Mouse (Mus musculus) heart, postnatal 0 days (tissue): ENCODE measurements around the gene Sprr1b. TPM values are rescaled to one million over a fixed set of nuclear protein-coding genes. Genes with fewer than 3 reads are reported as not detected.
"Not testable (repeated sequence)": the region's sequence is repeated elsewhere in the genome, so short reads cannot be mapped to it uniquely, and the experiment has no call there.

Source experiments
- ATAC-seq: fragments of 200-750 bp; cut with Nextera tagmentation; 2 replicates; pipeline ENCODE4 v1.8.0; 2017; ENCODE audit warnings: low read depth, moderate number of reproducible peaks, moderate library complexity; ENCODE audit not compliant: insufficient read depth
- DNase-seq: peaks from one replicate; pipeline ENCODE4 v3.0.0-alpha.2; 2016; ENCODE audit warnings: low spot score
- H3K27ac ChIP-seq: fragments of 300-500 bp; sonication (generic); 2 replicates; pipeline ENCODE4 v1.5.1; 2014; ENCODE audit warnings: low read depth, mild to moderate bottlenecking
- H3K27me3 ChIP-seq: fragments of 300-500 bp; sonication (generic); 2 replicates; pipeline ENCODE4 v1.6.1; 2014; ENCODE audit warnings: low read length, mixed read lengths; ENCODE audit not compliant: control insufficient read depth, insufficient read depth
- H3K36me3 ChIP-seq: fragments of 300-500 bp; sonication (generic); replicated peaks from 2 replicates; pipeline ENCODE4 v1.6.1; 2014; ENCODE audit warnings: low read length, mixed read lengths; ENCODE audit not compliant: control insufficient read depth, insufficient read depth
- H3K4me1 ChIP-seq: fragments of 300-500 bp; sonication (generic); 2 replicates; pipeline ENCODE4 v1.6.1; 2014; ENCODE audit warnings: antibody characterized with exemption; ENCODE audit not compliant: control insufficient read depth, insufficient read depth
- H3K4me2 ChIP-seq: fragments of 300-500 bp; sonication (generic); 2 replicates; pipeline ENCODE4 v1.6.1; 2014; ENCODE audit warnings: low read depth, mild to moderate bottlenecking, low read length, moderate library complexity
- H3K4me3 ChIP-seq: fragments of 300-500 bp; sonication (generic); 2 replicates; pipeline ENCODE4 v1.5.1; 2014; ENCODE audit warnings: low read depth, low read length
- H3K9ac ChIP-seq: fragments of 300-500 bp; sonication (generic); replicated peaks from 2 replicates; pipeline ENCODE4 v1.6.1; 2014; ENCODE audit warnings: low read depth, low read length, mixed read lengths
- H3K9me3 ChIP-seq: fragments of 300-500 bp; sonication (generic); replicated peaks from 2 replicates; pipeline ENCODE4 v1.6.1; 2016; ENCODE audit warnings: low read length; ENCODE audit not compliant: control insufficient read depth
- CTCF ChIP-seq: IDR thresholded peaks from 2 replicates; pipeline ENCODE4 v1.5.1; 2016; ENCODE audit warnings: antibody characterized with exemption, control low read depth, low read depth
- EP300 ChIP-seq: IDR thresholded peaks from 2 replicates; pipeline ENCODE4 v1.6.1; 2016; ENCODE audit warnings: antibody characterized with exemption, low read depth
- WGBS: fragments of 180-500 bp; shearing (Covaris S2); extraction: QIAGEN DNeasy Blood & Tissue Kit; methylation state at CpG from one replicate; pipeline ENCODE4 v1.1.7; 2014; 5-methylcytosine and 5-hydroxymethylcytosine counted together
- polyA plus RNA-seq: library from polyadenylated mRNA; unstranded; fragments of >200 nt; fragmentation: Nextera tagmentation; extraction: Ambion mirVana; gene quantifications from 2 replicates; pipeline ENCODE4 v1.2.1, GENCODE M21; 2015
- total RNA-seq: library from RNA; depleted of rRNA; stranded (reverse); fragments of >200 nt; gene quantifications from 2 replicates; pipeline ENCODE4 v1.2.3, GENCODE M21; 2014; ENCODE audit warnings: low replicate concordance; rRNA removed

Gene Sprr1b
- total RNA-seq (not detected in 2 replicates), polyA plus RNA-seq (not detected in 2 replicates)

DNA sequence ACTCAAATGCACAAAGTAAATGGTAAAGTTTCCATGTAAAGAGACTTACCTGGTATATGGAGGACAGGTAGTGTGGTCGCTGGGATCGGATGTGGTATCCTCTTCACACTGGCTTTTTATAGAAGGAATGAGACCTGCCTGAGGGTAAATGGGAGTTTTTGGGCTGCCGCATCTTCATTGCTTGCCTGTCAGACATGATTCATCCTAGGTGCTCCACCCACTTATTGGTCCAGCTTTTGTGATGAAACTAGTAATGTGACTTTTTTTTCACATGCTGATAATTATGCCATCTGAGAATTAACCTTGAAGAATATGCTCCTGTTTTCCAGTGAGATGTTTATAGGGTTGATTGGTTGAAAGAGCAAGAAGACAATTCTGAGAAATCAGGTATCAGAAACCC lies at the start of gene Sprr1b:
TSS of gene Sprr1b (minus strand) at position 101 of the 400 bp plus-strand sequence.
- ATAC-seq (no peak), DNase-seq (no peak)
- H3K4me2 ChIP-seq, result no peak within 1 kb of the TSS
- H3K4me1 ChIP-seq, result no peaks in the 10 kb centered on the region
- H3K4me3 ChIP-seq, result no peak within 1 kb of the TSS
- TF ChIP-seq CTCF (no peak), EP300 (no peak)
- H3K27ac ChIP-seq, result no peak within 1 kb of the TSS
- no peaks in the 10 kb centered on the region for H3K36me3 ChIP-seq
- H3K27me3 ChIP-seq, result no peaks in the 10 kb centered on the region
- no peaks in the 10 kb centered on the region for H3K9me3 ChIP-seq
- no peak within 1 kb of the TSS for H3K9ac ChIP-seq
- 88% methylated on average over 3 of the region's 3 CpGs for WGBS

DNA sequence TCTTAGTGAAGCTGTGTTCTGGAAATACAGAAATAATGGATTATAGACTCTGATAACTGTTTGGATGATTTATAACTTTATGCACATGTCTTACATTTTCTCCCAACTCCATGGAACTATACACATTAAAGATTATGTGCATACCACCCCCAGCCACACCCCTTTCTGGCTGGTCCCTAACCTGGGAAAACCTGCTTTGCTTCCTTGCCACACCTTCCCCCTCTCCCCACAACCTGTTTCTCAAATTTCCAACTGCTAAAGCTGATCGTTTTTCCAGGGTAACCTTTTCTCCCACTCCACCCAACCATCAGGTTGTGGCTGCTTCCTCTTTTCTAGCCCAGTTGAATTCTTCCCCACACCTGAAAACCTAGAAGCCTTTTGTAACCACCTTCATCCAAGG lies 47.7 kb upstream of the Sprr1b start:
- Histone ChIP-seq H3K27ac (no peak overlapping the region), H3K4me2 (no peak overlapping the region), H3K4me1 (no peaks in the 10 kb centered on the region), H3K36me3 (no peaks in the 10 kb centered on the region), H3K4me3 (no peak overlapping the region), H3K9ac (no peak overlapping the region), H3K9me3 (no peaks in the 10 kb centered on the region), H3K27me3 (no peaks in the 10 kb centered on the region)
- DNase-seq, result no peak
- ATAC-seq, result no peak
- TF ChIP-seq CTCF (no peak), EP300 (no peak)
- WGBS, result 33% methylated on average over 1 of the region's 1 CpGs

DNA sequence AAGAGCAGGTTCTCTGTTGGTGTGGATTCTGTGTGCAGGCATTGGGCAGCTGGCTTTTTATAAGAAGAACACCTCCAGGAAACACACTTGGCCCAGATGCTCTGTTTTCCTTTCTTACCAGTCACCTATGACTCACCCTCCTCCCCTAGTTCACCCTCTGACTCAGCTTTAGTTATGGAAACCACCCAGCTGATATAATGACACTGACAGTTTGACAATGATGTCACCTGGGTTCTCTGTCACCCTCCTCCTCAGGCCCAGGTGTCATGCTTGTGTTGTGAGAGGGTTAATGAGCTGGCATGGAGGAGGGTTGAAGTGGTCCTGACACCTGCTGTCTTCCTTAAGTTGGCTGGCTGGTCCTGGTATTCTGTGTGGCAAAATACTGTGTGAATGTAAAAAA lies 47.3 kb upstream of the Sprr1b start, which contains the start of gene Sprr1a:
TSS of gene Sprr1a (minus strand) at position 33 of the 400 bp plus-strand sequence.
- Histone ChIP-seq H3K4me3 (no peak within 1 kb of the TSS), H3K27me3 (no peaks in the 10 kb centered on the region), H3K36me3 (no peaks in the 10 kb centered on the region), H3K9me3 (no peaks in the 10 kb centered on the region), H3K27ac (no peak within 1 kb of the TSS), H3K4me1 (no peaks in the 10 kb centered on the region), H3K4me2 (no peak within 1 kb of the TSS), H3K9ac (no peak within 1 kb of the TSS)
- TF ChIP-seq EP300 (no peak), CTCF (no peak)
- DNase-seq (no peak), ATAC-seq (no peak)

DNA sequence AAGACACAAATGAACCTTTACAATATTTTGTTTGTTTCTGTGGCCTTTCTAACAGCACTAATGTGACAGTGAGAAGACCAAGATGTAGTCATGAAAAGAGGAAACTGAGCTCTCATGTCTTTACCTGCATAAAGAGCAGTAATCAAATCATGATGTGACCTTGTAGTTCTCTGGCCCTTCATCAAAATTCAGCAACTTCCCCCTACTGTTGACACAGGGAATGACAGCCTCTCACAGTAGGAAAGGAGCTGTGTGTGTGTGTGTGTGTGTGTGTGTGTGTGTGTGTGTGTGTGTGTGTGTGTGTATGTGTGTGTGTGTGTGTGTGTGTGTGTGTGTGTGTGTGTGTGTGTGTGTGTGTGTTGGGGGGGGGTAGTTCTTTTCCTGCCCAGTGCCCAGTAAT lies 42.7 kb upstream of the Sprr1b start:
- not testable (repeated sequence) for H3K9ac ChIP-seq, H3K27ac ChIP-seq, H3K4me3 ChIP-seq, H3K4me2 ChIP-seq, H3K4me1 ChIP-seq, DNase-seq, H3K36me3 ChIP-seq, H3K27me3 ChIP-seq, H3K9me3 ChIP-seq, ATAC-seq
- TF ChIP-seq CTCF, result peak; percentile 34

DNA sequence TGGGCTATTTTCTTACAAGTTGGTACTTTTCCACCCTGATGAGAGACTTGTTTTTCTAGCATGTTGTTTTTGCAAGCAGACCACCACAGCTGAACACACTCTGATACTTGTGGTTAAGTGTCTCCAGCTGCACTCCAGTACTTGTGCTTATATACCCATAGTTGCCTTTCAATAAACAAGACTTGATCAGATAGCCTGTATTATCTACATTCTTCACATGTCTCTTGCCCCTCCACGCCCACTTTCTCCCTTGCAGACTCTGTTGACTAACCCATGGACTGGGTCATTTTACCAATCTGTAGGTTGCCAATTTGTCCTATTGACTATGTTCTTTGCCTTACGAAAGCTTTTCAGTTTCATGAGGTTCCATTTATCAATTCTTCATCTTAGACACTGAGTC lies 31.5 kb upstream of the Sprr1b start:
- no peak for DNase-seq
- Histone ChIP-seq H3K27ac (no peak overlapping the region), H3K4me2 (no peak overlapping the region), H3K9ac (no peak overlapping the region), H3K9me3 (no peaks in the 10 kb centered on the region), H3K4me3 (no peak overlapping the region), H3K36me3 (no peaks in the 10 kb centered on the region), H3K4me1 (no peaks in the 10 kb centered on the region), H3K27me3 (no peaks in the 10 kb centered on the region)
- 81% methylated on average over 2 of the region's 2 CpGs for WGBS
- TF ChIP-seq EP300, result no peak
- no peak for TF ChIP-seq CTCF
- ATAC-seq, result no peak

DNA sequence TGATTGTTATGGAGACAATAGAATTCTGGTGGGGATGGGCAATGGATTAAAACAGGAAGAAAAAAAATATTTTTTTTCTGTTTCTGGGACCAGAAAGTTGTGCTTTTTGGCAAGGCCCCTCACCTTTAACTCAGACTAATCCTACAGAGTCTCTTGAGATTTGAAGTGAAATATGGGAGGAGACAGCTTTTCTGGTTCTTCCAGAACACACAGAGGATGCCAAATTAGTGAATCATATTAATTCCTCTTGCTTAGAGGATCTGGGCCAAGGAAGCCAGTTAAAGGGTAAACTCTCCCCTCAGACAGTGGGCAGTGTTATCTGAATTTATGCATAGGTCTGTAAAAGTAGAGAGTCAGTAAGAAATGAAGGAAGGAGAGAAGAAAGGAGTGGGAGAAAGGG lies 28.8 kb upstream of the Sprr1b start:
- TF ChIP-seq CTCF, result no peak
- no peak for TF ChIP-seq EP300
- Histone ChIP-seq H3K4me2 (no peak overlapping the region), H3K36me3 (no peaks in the 10 kb centered on the region), H3K9me3 (no peaks in the 10 kb centered on the region), H3K9ac (no peak overlapping the region), H3K4me1 (no peaks in the 10 kb centered on the region), H3K4me3 (no peak overlapping the region), H3K27ac (no peak overlapping the region), H3K27me3 (no peaks in the 10 kb centered on the region)
- DNase-seq (no peak), ATAC-seq (no peak)
